Mouse (Mus musculus): ENCODE measurements around the gene Hand2. TPM values are rescaled to one million over a fixed set of nuclear protein-coding genes. Genes with fewer than 3 reads are reported as not detected.

Hand2 gene
- total RNA-seq (2023): not detected

DNA sequence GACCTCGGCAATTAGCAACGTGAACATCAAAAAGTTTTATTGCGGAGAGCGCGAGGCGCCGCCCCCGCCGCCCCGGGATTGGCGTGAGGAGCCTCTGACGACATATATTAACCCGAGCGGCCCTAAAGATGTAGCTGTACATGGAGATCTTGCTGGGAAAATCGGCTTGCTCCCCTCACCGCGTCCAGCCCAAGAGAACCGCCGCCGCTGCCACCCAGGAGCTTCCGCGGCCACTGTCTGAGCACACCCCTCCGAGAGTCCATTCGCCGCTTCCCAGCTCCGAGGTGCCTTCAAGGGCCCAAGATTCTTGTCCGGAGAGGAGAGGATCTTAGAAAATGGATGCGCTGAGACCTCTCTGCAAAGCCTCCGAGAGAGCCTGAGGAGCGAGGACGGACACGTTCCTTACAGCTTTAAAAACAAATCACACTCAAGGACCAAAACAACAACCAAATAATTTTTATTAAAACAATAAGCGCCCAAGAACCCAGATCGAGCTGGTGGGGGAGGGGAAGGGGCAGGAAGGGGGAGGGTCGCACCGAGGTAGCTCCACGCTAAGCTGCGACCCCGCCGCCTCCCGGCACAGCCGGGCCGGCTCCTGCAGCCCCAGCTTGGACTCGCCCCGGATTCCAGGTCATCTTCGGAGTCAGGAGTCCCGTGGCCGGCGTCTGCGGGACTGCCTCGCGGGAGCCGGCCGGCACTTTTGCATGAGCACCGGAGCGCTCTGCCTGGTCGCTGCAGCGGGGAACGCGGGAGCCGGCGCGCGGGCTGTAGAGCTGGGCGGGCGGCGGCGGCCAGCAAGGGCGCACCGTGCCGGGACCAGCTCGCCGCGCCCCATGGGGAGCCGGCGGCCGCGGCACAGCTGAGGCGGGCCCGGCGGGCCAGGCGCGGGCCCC, at the start of gene Hand2:
Gene Hand2, plus strand, starts transcription at position 133 of the 893 bp plus-strand sequence.

Other genes with a start within 250 kb of the Hand2 start
- gene Scrg1, start 134.9 kb downstream of the Hand2 start, total RNA-seq (2023): not detected
- gene Sap30, start 166.9 kb downstream of the Hand2 start, total RNA-seq (2023): 4.4 TPM
- gene Hmgb2, start 190.9 kb downstream of the Hand2 start, total RNA-seq (2023): 117 TPM